Mouse (Mus musculus) cerebellum, postnatal 25 days (tissue): ENCODE results near the gene Rab14.
A peak's percentile ranks its signal among the peaks of the same experiment; 100 is the strongest.

Experiments used
- DNase-seq, 2 experiments: peaks; one replicate each; pipeline ENCODE4 v3.0.0; 2021; ENCODE audit warnings: mixed read lengths in 2 of 2

Gene Rab14

GRCm38 (mm10) chr2:35200898-35201668, at the start of gene Rab14:
Gene Rab14, minus strand, starts transcription at chr2:35201120.
- DNase-seq: peak; percentile 100

DNA sequence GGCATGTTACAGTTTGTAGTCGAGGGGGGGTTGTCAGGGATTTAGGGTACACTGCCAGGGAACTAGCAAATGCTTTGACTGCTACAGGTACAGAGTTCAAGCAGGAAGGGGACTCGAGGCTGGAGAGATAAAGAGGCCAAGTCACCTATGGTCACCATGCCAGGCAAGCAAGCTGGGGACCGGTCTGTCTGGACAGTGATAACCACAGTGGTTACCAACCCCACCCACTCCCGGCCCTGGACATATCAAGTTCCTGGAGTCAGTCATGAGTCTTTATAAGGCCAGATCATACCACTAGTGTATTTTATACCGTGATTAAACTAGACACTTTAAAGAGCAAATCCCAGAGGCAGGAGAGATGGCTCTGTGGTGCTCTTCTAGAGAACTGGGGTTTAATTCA, 46.8 kb upstream of the Rab14 start:
- no peak for DNase-seq

GRCm38 (mm10) chr2:35244241-35244640, 43.3 kb upstream of the Rab14 start:
- no peak for DNase-seq

- no peak for DNase-seq
Measured at GRCm38 (mm10) chr2:35235021-35235420, 34.1 kb upstream of the Rab14 start.

DNA sequence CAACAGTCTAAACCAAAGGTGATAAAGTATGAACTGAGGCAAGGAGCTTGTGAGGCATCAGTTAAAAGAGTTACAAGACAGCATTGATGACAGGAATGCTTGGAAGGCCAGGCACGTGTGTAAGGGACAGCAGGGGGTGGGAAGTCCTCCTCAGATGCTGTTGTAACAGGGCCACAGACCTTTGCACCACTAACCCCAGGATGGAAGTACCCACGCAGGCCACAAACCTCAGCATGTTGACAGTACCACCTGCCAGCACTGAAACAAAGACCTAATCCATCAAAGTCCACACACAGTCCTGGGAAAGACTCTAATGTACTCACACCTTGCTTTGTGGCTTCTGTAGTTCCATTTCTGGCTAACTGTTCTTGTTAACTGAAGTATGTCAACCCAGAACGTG, 33.0 kb upstream of the Rab14 start:
- DNase-seq: no peak

DNA sequence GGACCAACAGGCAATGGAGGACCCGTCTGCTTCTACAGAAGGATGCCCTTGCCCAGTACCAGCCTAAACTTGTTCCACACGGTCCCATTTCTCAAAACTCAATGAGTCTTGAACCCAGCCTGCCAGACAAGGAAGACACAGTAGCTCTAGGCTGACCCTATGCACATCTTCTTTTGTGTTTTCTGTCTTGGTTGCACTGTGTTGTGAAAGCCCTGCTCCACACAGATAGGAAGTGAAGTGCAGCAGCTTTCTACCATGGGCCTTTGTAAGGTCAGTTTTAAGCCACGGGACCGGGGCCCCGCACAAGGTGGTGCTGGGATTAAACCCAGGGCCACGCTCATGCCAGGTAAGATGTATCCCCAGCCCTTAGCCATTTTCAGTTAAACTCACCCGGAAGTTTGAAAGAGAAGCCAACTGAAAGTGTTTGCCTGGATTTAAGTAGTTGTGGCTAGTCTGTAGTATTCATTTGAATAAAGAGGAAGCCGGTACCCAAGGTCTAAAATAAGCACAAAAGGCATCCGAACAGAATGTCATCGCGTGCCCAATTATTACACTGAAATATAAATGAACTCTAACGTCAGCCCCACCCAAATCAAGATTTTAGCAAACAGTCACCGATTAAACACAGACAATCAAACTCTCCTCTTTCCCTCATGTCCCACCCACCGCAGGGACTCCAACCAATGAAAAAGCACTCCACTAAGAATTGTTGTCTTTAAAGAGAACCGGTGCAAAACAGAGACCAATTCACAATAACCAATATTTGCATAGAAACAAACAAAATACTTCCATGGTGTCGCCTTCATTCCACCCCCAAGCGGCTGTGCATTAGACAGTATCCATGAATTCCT, 31.9 kb upstream of the Rab14 start:
- no peak for DNase-seq

DNA sequence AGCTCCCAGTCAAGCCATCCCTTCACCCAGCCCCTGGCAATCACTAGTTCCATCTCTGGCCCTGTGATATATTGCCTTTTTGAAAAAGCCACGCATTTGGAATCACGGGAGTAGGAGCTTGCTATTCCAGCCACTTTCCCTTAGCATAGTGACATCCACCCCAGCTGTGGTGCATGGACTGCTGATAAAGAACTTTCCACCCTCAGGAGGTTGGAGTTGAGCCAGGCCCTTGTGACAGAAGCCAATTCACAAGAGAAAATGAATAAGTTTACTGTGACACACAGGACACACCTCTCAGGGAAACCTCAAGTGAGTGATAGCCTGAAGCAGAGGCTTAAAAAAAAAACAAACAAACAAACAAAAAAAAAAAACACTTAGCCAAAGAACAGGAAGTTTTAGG, 31.0 kb upstream of the Rab14 start:
- DNase-seq: no peak

DNA sequence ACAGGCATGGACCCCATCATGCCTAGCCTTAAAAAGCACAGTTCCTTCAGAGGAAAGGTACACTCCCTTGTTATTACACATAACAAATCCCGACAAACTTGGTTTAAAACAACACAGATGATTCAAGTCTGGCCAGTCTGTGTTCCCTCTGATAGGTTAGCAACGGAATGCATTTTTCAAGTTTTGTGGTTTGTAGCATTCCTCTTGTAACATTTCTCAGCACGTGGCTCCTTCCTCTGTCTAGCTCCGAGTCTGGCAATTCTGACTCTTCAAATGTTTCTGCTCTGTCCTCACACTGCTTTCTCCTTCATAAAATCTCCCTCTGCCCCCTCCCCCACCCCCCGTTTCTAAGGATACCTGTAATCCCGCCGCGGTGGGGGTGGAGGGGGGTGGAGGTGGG, 29.3 kb upstream of the Rab14 start:
- no peak for DNase-seq

DNA sequence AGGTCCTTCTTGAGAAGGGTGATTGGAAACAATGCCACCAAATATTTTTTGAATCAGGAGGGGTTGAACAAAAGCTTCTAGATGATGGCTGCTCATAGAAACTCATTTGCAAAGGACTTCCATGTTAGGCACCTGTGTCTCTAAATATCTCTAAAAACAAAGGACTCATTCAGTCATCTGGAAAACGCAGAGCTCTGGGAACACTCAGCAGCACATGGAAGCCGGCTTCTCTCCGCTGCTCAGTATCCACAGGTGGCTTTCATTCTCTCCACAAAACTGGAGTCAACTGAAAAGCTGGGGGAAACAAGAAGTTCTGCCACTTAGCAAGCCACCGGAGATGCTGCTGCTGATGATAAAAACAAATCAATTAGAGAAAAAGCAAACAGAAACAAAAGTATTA, 27.2 kb upstream of the Rab14 start:
- DNase-seq: no peak

GRCm38 (mm10) chr2:35224285-35224684, 23.4 kb upstream of the Rab14 start:
- DNase-seq: no peak

DNA sequence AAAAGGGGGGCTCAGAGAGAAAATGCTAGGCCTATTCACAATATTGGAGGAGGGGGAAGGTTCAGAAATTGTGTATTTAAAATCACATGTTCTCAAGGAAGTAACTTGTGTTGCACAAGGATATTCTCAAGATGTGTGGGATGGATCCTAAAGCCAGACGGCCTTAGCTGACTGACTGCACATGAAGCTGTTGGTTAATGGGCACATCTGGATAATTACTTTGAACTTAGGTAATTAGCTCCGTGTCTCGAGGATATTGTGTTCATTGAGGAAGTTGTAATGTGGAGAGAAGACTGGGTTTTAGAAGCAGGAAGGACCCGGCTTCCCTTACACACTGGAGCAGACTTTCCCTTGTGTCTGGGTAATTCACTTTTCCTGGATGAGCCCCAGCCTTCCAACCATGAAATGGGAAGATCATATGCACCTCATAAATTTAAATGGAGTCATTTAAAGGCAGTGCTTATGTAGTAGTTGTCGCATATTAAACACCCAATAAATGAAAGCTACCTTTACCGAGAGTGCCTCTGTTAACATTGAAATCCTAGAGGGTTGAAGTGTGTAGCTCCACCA, 22.0 kb upstream of the Rab14 start:
- no peak for DNase-seq

DNA sequence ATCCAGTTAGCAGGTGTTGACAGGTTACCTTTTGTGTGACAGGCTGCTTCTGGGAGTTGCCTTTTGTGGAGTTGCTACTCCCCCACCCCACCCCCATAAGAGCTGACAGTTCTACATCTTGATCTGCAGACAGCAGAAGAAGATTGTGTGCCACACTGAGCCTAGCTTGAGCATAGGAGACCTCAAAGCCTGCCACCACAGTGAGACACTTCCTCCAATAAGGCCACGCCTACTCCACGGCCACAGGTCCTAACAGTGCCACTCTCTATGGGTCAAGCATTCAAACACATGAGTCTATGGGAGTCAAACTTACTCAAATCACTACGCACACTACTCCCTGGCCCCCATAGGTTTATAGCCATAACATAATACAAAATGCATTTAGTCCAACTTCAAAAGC, 17.8 kb upstream of the Rab14 start:
- no peak for DNase-seq

DNA sequence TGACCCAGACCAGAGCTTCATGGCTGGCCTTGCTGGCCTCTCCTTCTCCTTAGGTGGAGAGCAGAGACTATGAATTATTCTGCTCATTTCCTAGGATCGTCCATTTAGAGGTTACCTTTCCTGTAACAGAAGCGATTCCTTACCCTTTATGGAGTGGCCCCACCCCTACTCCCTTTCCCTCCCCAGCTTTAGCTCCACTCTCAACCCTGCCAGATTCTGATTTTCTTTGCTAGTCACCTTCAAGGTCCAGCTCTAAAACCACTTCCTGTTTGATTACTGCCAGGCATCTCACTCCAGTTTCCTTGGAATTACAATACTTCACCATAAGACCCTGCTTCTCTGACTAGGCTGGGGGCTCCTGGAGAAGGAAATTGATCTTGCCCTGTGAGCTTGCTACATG, 15.8 kb upstream of the Rab14 start:
- DNase-seq: no peak

- DNase-seq: no peak
Measured at GRCm38 (mm10) chr2:35215363-35215762, 14.4 kb upstream of the Rab14 start.

DNA sequence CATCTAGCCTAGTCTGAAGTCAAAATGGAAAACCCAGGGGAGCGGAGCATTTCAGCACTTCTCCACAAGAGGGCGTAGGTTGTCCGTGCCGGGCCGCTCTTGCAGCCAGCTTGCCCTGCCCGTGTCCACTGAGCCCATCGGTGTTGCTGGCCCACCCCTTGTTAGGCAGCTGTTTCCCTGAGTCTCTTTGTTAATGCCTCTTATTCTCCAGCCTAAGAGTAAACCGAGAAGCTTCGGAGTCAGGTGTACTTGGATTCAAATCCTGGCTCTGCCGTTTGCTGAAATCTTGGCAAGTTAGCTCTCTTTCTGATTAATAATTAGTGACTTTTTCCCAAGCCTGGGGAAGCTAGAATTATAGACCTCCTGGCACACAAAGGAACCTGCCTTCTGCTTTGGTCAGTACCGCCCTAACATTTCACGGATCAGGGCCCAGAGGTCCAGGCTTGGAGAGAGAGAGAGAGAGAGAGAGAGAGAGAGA, 14.0 kb upstream of the Rab14 start:
- peak; percentile 87 for DNase-seq

DNA sequence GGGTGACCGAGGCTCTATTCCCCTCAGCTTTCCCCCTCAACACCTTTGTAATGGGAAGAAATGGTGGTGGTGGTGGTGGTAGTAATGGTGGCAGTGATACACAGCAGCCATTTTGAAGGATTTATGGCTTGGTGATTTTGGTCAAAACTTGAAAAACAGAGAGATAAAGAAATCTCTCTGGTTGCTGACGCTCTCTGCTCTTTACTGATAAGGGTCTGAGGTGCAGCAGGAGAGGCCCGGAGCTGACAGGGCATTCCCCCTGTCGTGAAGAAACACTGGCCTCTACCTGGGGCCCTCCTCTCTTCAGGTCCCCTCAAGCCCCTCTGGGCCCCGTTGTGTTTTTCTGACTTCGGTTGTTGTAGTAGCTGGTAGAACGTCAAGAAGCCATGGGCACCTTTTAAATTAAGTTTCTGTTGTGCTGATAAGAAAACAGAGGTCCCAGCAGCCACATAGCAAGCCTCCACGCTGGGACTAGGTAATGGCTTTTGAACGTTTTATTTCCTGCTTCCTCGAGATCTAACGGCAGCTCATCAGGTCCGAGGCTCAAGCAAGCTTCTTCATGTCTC, 12.5 kb upstream of the Rab14 start:
- DNase-seq: no peak

- no peak for DNase-seq
Measured at GRCm38 (mm10) chr2:35211681-35212080, 10.8 kb upstream of the Rab14 start.

- DNase-seq: no peak
Measured at GRCm38 (mm10) chr2:35208931-35209665, 8.2 kb upstream of the Rab14 start.

GRCm38 (mm10) chr2:35208054-35208453, 7.1 kb upstream of the Rab14 start:
- DNase-seq: no peak

- no peak for DNase-seq
Measured at GRCm38 (mm10) chr2:35206761-35207160, 5.8 kb upstream of the Rab14 start.

- no peak for DNase-seq
Measured at GRCm38 (mm10) chr2:35203729-35204128, 2.8 kb upstream of the Rab14 start.
